Mouse (Mus musculus): ENCODE results near the gene Mtfr2.

Mtfr2 gene

DNA sequence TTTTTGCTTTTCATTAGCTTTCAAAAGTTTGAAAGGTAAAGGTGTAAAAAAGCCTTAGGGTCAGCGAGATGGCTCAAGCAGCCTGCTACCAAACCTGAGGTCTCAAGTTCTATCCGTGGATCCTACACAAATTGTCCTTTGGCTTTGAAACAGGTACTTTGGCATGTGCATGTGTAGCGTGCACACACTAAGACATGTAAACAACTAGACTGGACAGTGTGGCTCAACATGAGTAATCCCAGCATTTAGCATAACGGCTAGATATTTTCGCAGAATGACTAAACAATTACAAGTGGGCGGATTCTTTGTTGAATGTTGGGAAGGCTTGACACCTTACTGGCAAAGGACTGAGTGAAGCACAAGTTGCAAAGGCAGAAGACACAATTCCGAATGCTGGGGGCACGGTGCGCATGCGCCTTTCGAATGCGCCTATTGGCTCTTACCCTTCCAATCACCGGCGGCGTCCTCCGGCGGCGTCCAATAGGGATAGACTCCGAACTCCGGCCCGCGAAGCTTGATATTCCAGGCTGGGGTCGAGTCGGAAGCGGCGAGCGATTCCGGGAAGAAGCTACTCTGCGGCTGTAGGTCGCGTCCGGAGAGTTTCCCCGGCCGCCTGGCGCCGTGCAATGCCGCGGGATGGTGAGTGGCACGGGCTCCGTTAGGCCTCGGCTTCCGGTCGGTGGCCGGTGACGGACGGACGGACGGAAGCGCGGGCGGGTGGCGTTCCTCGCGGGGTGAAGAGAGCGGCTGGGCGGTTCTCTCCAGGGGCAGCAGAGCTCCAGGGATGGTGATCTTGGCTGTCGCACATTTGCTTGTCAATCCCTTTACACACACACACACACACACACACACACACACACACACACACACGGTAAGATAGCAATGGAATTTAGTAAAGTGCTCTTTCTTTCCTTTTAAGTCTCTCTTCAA is at the start of gene Mtfr2:
Gene Mtfr2 (plus strand): TSS at position 486 of the 930 bp plus-strand sequence.
- peak; percentile 94 for DNase-seq

DNA sequence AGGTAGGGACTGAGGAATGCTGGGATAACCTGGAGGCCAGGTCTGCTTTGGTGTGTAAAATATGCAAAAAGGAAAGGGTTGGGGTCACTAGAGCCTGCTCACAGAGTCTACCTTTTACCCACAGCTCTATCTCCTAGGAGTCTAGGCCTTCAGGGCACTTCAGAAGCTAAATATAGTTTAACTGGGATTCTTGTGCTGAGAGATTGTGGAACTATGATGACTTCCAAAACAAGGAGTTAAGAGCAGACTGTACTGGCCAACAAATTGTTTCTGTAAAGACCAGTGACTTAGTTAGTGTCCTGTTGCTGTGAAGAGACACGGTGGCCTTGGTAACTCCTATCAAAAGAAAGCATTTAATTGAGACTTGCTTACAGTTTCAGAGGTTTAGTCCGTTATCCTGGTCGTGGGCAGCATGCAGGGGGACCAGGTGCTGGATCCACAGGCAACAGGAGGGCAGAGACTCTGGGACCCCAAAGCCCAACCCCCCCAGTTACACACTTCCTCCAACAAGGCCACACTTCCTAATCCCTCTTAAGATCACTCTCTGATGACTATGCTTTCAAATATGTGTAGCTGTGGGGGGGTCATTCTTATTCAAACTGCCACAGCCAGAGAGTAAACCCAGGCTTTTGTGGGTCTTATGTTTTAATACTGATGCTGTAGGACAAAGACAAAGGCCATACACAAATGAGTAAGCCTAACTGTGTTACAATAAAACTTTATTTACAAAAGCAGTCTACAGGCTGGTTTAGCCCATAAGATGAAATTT is 49.2 kb upstream of the Mtfr2 start:
- DNase-seq, result no peak

DNA sequence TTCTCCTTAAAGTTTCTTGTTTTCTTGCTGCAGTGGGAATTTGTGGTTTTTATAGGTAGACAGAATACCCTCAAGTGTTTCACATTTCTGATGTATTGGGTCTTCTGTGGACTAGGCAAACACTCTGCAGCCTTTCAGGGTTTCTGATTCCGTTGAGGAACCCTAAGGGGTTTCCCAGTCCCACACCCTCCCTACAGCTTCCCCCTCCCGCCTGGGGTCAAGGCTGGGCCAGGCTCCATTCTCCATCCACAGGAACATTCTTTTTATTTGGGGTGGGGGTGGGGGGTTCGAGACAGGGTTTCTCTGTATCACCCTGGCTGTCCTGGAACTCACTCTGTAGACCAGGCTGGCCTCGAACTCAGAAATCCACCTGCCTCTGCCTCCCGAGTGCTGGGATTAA is 48.5 kb upstream of the Mtfr2 start:
- no peak for DNase-seq

DNA sequence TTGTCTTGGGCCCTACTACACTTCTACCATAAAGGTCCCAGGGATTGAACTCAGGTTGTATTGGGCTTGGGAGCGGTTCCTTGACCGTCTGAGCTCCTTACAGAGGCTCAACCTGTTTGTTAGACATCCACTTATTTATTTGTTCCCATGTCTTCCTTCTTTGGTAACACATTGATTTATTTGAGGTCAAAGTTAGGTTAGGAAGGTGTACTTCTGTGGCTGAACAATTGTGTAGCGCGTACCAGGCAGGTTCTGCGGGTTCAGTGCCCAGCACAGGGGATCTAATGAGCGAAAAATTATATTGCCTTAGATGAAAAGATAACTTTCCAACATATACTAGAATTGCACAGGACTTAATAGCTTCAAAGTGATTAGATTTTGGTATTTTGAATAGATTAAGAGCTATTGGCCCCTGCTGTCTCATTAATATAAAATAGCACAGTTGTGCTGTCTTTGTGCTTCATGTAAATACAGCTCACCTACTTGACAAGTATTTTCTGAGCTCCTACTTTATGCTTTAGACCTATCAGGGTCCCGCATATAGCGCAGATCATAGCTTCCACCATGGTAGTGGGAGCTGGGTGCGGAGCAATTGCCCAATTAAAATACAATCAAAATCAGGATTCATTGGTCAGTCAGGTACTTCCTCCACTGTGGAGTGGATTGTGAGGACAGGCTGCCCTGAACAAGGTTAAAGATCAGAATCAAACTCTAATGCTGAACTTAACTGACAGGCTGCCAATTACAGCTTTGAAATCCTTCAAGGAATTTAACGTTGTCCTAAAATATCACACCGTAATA is 36.4 kb upstream of the Mtfr2 start:
- no peak for DNase-seq

DNA sequence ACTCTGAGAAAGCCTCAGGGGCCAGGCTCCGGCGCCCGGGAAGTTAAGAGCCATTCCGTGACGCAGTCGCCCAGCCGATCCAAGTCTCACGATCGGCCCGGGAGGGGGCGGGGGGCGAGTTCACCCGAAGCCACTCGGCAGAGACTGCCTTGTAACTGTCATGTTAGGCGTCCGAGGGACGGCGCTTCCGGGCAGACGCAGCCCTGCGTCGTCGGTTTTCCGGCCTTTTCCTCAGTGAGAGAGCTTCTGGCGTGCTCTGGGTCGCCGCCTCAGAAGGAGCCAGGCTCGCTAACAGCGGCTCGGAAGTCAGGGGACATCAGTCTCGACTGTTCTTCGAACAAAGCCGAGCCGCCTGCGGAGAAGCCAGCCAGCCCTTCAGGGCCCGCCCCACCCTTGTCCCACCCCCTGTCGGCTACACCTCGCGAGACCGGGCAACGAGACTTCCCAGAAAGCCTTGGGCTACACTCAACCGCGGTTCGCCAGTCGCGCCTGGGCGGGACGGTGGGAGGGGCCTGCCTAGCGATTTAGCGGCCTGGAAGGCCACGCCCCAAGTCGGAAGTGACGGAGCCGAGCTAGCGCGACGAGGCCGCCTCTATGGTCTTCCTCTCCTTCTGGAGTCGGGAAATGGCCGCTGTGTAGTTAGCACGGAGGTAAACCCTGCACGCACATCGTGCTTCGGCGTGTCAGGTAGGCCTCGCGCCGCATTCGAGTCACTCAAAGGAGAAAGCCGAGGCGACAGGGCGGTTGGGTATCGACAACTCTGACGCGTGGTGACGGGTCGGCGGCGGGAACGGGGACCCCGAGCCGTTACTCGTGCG is 35.4 kb upstream of the Mtfr2 start, which contains the start of gene Bclaf1:
Gene Bclaf1 (plus strand): TSS at position 552 of the 818 bp plus-strand sequence.
- peak; percentile 100 for DNase-seq

DNA sequence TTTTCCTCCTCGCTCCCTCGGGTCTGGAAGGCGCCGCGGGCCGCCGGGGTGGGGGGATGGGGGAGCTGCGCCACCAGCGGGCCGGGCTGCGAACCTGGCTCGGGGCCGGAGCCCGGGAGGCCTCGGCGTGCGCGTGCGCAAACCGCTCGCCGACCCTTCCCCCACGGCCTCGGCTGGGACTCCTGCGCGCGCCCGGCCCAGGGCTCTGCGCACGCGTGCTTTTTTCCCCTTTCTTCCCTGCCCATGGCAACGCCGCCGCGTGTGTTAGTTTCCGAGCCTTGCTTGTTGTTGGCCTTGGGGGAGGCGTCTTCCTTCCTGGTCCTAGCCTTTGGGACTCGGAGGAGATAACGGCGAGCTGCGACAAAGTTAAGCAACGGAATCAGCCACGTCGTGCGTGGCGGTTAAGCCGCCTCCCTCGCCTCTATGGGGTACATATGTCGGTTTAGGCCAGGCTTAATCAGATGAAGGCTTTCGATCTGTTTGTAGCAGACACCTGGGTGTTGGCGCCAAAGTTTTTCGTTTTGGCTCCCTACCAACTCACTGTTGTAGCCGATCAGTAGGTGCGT is 34.8 kb upstream of the Mtfr2 start:
- peak; percentile 92 for DNase-seq

DNA sequence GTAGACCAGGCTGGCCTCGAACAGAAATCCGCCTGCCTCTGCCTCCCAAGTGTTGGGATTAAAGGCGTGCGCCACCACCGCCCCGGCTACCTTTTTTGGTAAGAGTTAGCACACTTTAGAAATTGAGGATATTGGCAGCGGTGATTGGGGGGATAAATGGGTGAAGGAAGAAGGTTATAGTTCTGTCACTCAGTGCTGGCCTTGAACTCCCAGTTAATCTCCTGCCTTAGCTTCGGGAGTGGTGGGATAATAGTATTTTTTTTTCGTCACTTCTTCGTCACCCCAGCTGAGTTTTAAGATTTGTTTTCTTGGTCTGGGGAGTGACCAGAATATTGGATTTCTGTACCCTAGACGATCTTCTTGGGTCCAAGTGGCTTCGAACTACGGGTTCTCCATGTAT is 34.1 kb upstream of the Mtfr2 start:
- DNase-seq, result no peak

DNA sequence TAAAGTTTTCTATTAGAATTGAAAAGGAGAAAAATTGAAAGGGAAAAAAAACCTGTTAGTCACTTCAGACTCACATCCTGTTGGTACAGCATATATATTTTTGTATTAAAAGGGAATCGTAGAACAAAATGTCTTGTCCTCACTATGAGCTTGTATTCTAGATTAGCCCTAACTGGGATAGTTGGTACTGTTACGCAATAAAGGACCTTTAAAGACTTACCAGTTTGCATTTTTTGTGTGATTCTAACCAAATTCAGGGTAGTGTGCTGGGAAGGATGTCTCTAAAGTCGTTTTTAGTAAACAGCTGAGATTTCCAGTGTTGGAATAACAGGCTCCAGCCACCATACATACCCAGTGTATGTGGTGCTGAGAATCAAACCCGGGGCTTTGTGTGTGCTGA is 33.6 kb upstream of the Mtfr2 start:
- no peak for DNase-seq

DNA sequence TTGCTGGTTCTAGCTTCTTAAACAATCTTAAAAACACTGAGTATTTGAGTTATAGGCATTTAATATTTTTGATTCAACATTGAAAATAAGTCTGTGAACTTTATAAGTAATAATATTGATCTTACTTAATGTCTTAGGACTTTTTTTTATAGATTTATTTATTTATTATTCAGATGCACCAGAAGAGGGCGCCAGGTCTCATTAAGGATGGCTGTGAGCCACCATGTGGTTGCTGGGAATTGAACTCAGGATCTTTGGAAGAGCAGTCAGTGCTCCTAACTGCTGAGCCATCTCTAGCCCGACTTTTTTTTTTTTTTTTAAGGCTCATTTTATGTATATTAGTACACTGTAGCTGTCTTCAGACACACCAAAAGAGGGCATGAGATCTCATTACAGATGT is 32.8 kb upstream of the Mtfr2 start:
- DNase-seq, result peak; percentile 13

DNA sequence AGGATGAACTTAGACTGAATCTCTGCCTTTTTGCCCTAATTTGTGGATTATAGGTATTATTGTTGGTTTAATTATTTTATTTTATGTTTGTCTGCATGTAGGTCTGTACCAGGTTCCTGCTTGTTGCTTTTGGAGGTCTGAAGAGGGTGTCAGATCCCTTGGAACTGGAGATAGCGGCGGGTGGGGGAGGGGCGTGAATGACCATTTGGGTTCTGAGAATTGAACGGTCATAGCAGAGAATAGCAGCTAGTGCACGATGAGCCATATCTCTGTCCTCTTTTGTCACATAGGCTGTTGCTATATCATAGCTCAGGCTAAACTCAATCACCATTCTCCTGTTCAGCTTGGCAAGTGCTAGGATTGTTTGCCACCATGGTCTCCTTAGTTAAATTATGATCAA is 30.1 kb upstream of the Mtfr2 start:
- DNase-seq, result no peak

DNA sequence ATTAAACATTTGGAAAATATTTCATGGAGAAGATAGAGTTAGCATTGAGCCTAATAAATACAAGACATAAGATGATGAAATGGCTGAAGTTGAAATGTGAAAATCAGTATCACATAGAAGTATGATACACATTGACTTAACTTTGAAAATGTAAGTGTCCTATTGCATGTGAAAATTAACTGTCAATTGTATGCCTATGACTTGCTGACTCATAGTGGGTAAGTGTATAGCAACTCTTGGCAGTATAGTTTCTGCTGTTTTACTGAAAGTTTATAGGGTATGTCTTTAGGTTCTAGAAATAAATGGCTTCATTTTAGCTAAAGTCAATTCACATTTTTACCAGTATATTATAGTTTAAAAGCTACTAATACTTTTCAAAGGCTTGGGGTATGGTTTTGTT is 21.3 kb upstream of the Mtfr2 start:
- no peak for DNase-seq

DNA sequence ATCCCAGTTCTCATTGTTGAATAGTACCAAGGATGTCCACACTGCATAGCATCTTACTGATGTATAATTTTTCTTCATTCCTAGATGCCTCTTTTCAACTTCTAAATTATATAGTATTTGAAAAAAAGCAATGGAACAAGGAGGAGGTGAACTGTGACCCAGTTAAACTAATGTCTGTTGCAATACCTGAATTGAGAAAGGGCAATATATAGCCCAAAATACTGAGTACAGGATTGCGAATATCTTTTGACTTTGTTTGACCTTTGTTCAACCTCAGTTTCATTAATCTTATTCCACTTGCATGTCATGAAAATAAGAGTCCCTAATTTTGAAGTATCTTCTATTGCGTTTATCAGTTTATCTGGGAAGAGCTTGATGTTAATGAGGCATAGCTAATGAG is 16.3 kb upstream of the Mtfr2 start:
- DNase-seq, result no peak

DNA sequence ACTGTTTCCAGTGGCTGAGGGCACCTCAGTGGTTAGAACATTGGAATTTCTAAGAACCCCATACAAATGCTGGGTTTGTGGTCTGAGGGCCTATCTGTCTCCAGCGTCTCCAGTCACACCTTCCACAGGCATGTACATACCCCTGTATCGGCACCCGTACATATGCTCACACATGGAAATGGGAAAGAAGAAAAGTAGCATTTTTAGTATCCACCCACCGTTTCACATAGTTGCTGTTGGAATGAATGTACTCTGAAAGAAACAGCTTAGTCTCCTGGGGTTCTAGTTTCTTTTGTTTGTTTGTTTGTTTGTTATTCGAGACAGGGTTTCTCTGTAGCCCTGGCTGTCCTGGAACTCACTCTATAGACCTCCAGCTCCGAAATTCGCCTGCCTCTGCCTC is 9.7 kb upstream of the Mtfr2 start:
- DNase-seq, result no peak

DNA sequence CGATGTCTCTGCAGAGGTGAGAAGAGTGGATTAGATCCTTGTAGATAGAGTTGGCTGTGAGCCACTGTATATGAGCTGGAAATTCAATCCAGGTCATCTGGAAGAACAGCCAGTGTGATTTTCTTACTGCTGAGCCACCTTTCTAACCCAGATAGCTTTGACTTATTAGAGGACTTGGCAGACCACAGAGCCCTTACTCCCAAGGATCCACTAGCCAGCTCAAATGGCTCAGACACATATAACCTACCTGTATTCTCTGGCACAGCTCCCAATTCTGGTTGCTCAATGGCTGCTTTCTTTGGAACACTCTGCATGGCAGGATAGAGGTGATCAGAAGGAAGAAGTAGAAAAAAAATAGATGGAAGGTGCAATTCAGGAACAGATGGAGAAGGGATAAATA is 1.8 kb upstream of the Mtfr2 start:
- peak; percentile 11 for DNase-seq

DNA sequence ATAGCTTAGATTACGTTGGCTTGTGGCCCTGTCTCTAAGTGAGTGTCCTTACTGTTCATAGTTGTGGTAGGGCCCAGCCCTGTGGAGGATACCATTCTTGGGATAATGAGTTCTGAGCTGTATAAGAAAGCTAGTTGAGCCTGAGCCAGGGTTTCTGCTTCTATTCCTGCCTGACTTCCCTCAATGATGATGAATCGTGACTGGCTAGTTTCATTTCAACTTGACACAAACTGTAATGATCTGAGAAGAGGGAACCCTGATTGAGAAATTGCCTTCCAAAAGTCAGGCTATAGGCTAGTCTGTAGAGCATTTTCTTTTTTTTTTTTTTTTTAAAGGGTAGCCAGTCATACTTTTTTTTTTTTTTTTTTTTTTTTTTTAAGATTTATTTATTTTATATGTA is 1.3 kb downstream of the Mtfr2 start:
- DNase-seq, result no peak

DNA sequence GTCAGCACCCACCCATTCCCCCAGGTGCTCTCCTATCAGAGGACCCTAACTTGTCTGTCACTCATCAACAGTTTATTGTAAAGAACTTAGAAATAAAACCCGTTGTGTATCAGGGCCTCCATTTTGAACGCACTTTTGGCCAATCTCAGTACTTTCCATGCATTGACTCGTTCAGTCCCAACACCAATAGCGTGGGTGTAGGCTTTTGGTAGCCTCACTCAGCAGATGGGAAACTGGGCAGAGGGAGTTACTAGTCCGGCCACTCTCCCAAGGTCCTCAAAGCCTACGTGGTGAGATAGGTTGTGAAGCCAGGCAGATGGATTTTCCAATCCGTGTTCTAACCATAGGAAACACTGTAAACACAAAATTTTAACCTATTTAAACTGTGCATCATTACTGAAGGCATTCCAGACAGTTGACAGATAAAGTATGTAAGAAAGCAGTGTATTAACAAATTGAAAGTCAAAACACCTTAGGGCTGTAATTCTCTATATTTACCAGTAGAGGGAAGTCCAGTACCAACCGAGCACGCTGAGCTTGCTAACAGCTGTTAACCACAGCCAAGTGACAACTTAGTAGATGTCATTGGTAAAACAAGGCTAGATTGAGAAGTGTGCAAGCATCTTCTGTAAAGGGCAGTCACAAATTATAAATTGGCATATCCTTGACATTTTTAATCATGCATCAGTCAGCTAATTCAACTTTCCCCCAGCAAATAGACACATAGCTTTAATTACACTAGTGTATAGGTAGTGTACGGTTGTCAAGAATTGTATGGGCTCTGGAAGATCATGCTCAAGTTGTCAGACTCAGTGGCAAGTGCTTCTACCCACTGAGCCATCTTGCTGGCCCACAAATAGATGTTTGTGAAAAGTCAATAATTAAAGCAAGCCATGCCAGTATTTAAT is 14.2 kb downstream of the Mtfr2 start:
- no peak for DNase-seq

DNA sequence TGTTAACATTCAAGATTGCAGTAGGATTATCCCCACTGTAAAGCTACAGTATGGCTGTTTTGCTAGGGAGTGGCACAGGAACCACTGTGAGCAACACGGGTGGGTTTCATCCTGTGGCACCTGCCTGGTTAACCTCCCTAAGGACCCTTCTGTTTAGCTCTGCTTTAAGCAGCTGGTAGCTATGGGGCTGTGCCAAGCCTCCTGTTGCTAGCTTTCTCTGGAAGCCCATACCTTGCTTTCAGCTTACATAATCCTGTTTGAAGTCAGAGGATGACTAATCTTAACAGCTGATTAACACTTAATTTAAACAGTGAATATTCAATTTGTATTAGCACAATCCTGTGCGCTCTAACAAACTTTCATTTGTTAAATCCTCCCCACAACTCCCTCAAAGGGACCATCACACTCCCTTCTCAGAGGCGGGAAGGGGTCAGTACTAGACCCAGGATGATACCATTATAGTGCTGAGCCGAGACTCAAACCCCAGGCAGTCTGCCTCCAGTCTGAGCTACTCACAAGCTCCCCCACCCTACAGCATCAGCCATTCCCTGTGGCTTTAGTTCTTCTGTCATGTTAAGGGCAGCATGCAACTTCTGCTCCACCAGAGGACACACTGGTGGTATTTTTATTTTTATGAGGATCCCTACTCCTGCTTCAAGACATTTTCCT is 15.0 kb downstream of the Mtfr2 start:
- no peak for DNase-seq

DNA sequence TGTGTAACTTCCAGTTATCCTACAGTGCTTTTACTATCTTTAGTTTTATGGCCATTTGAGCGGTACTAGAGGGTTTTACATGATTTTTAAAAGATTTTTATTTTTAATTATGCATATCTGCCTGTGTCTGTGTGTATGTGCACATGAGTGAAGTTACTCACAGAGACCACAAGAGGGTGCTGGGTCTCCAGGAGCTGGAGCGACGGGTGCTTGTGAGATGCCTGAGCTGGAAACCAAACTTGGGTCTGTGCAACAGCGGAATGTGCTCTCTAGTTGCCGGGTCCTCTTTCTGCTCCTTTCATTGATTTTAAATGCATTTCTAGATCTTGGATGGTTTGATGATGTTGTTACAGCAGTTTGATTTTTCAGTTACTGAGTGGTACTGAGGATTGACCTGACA is 24.5 kb downstream of the Mtfr2 start:
- no peak for DNase-seq

DNA sequence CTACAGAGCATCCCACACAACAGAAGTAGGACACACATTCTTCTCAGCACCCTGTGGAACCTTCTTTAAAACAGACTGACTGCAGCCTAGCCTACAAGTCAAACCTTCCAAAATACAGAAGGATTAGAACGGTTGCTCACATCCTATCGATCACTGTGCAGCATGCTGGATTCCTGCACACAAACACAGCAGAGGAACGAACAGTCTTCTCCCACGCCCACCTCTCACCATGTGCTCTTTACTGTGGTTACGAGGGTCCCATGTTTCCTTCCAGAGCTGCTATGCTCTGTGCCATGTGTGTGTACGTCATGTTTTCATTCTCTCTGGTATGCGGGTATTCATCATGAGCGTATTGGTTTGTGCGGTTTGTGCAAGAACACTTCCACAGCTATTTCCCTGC is 30.1 kb downstream of the Mtfr2 start:
- no peak for DNase-seq

DNA sequence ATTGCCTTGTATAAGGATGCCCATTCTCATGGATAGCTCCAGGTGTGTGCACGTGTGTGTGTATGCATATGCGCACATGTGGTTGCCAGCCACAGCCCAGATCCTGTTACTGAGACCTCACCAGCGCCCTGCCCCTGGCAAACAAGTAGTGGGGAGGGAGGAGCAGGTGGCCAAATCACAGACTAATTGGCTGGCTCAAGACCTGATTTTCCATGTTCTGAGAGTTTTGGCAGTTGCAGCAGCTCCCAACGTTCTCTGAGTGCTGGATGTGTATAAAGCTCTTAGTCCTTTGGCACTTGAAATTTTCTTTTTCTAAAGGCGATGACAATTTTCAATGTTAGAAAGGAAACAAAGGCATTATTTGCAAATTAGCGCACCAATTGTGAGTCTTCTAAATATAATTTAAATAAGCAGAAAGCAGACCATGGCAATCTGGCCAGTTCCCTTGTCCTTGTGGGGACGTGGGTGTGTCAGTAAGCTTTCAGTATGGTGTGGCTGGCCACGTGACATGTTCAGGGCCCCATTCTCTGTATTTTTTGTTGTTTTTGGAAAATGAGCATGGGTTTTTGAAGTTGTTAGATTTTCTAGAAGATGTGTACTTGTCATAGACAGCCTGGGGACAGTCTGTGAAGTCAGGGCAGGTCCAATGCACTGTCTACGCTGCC is 31.6 kb downstream of the Mtfr2 start:
- peak; percentile 8 for DNase-seq
